Mouse (Mus musculus) forebrain, embryonic 16.5 days (tissue): Measurements from ENCODE around the gene Krt90. TPM values are rescaled to one million over a fixed set of nuclear protein-coding genes. Genes with fewer than 3 reads are reported as not detected.

Experiments
- ATAC-seq: fragments of 200-750 bp; cut with Nextera tagmentation; 2 replicates; pipeline ENCODE4 v1.8.0; 2017; ENCODE audit warnings: mild to moderate bottlenecking, moderate library complexity
- H3K27ac ChIP-seq: fragments of 300-500 bp; sonication (generic); 2 replicates; pipeline ENCODE4 v1.5.1; 2014; ENCODE audit warnings: low read length, control low read depth
- H3K27me3 ChIP-seq: fragments of 300-500 bp; sonication (generic); replicated peaks from 2 replicates; pipeline ENCODE4 v1.6.1; 2014; ENCODE audit warnings: low read length; ENCODE audit not compliant: control insufficient read depth, insufficient read depth
- H3K36me3 ChIP-seq: fragments of 300-500 bp; sonication (generic); 2 replicates; pipeline ENCODE4 v1.6.1; 2014; ENCODE audit not compliant: control insufficient read depth, insufficient read depth
- H3K4me1 ChIP-seq: fragments of 300-500 bp; sonication (generic); replicated peaks from 2 replicates; pipeline ENCODE4 v1.6.1; 2014; ENCODE audit warnings: low read length; ENCODE audit not compliant: control insufficient read depth, insufficient read depth
- H3K4me2 ChIP-seq: fragments of 300-500 bp; sonication (generic); 2 replicates; pipeline ENCODE4 v1.6.1; 2014; ENCODE audit warnings: mild to moderate bottlenecking, low read length, control low read depth
- H3K4me3 ChIP-seq: fragments of 300-500 bp; sonication (generic); replicated peaks from 2 replicates; pipeline ENCODE4 v1.5.1; 2014; ENCODE audit warnings: mild to moderate bottlenecking, low read length, control low read depth
- H3K9ac ChIP-seq: fragments of 300-500 bp; sonication (generic); replicated peaks from 2 replicates; pipeline ENCODE4 v1.6.1; 2014; ENCODE audit warnings: low read depth, low read length, control low read depth
- H3K9me3 ChIP-seq: fragments of 300-500 bp; sonication (generic); 2 replicates; pipeline ENCODE4 v1.6.1; 2016; ENCODE audit warnings: low read length; ENCODE audit not compliant: control insufficient read depth
- WGBS: fragments of 180-500 bp; shearing (Covaris S2); extraction: QIAGEN DNeasy Blood & Tissue Kit; methylation state at CpG from one replicate; pipeline ENCODE4 v1.1.7; 2014; 5-methylcytosine and 5-hydroxymethylcytosine counted together
- polyA plus RNA-seq: library from polyadenylated mRNA; unstranded; fragments of >200 nt; fragmentation: Nextera tagmentation; extraction: Ambion mirVana; gene quantifications from 2 replicates; pipeline ENCODE4 v1.2.1, GENCODE M21; 2015

Gene Krt90
- polyA plus RNA-seq, 1 experiment from 2014 or later: 0.08 TPM

DNA sequence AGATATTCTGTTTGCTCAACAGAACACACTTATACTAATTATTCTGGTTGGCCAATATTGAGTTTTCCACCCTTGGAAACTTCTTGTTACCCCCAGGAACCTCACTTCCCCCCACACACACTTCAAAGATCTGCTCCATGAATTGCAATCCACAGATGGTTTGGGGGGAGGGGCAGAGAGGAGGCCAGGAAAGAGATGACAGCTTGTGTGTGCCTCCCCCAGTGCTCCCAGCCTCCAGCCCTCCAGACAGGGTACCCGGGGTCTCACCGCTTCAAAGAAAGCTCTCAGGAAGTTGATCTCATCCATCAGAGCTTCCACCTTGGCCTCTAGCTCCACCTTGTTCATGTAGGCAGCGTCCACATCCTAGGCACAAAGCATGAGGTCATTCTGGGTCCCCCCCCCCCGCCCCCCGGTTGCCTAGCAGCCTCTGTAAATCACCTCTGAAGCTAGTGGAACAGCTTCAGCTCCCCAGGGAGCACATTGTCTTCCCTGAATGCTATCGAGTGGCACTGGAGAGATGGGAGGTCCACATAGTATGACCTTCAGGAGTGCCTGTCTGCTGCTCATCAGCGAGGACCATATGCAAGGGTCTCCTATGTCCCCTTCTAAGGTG, 4.6 kb downstream of the Krt90 start:
- Histone ChIP-seq H3K27ac (no peak overlapping the region), H3K9ac (no peak overlapping the region), H3K36me3 (no peaks in the 10 kb centered on the region), H3K27me3 (no peaks in the 10 kb centered on the region), H3K9me3 (no peaks in the 10 kb centered on the region), H3K4me1 (0 out of 2 replicates have a peak, but pooled peaks cover 2% of the 10 kb centered on the region), H3K4me2 (no peak overlapping the region), H3K4me3 (no peak overlapping the region)
- no peak for ATAC-seq
- 12% methylated on average over 7 of the region's 7 CpGs for WGBS

DNA sequence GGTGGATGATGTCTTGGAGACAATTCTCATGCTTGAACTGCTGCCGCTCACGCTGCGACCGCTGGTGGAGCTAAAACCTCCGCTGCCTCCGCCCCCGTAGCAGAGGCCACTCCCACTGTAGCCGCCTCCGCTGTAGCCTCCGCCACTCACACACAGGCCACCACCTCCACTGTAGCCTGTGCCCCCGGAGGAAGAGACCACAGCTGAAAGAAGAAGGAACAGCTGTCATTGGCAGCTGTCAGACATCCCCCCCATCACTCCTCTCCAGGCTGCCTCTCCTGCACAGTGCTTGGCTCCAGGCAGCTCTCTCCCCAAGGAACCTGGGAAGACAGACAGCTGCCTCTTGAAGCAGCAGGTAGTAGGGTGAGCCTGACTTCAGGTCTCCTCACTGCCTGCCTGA, 9.6 kb downstream of the Krt90 start:
- H3K9ac ChIP-seq: no peak overlapping the region
- peak overlapping the region; percentile 35 for H3K4me2 ChIP-seq
- H3K36me3 ChIP-seq: no peaks in the 10 kb centered on the region
- ATAC-seq: peak; percentile 72
- no peaks in the 10 kb centered on the region; the same call in 1 of the 2 replicates for H3K27me3 ChIP-seq
- H3K4me3 ChIP-seq: no peak overlapping the region
- no peaks in the 10 kb centered on the region for H3K9me3 ChIP-seq
- WGBS: 0% methylated on average over 11 of the region's 11 CpGs
- H3K27ac ChIP-seq: no peak overlapping the region
- 0 out of 2 replicates have a peak, but pooled peaks cover 2% of the 10 kb centered on the region for H3K4me1 ChIP-seq

DNA sequence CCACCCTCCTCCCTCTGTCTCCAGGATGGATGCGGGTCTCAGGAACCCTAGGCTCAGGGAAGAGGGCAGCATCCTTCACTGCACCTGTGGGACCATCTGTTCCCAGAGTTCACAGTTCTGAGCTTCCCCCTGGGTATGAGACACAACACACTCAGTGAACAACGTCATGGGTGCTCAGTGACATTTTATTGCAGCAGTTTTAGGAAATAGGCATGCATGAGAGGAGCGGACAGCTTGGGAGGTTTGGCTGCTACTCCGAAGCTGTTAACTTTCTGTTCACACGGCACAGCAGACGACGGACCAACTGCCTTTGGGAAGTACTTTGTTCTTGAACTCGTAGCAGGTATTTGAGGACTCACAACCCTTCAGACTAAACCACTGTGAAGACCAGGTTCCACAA, 10.6 kb downstream of the Krt90 start:
- WGBS: 78% methylated on average over 8 of the region's 8 CpGs
- H3K27ac ChIP-seq: no peak overlapping the region
- no peaks in the 10 kb centered on the region for H3K36me3 ChIP-seq
- no peaks in the 10 kb centered on the region for H3K4me1 ChIP-seq
- no peaks in the 10 kb centered on the region for H3K9me3 ChIP-seq
- no peak overlapping the region for H3K4me3 ChIP-seq
- H3K9ac ChIP-seq: no peak overlapping the region
- H3K27me3 ChIP-seq: no peaks in the 10 kb centered on the region; the same call in 1 of the 2 replicates
- ATAC-seq: no peak
- no peak overlapping the region for H3K4me2 ChIP-seq

DNA sequence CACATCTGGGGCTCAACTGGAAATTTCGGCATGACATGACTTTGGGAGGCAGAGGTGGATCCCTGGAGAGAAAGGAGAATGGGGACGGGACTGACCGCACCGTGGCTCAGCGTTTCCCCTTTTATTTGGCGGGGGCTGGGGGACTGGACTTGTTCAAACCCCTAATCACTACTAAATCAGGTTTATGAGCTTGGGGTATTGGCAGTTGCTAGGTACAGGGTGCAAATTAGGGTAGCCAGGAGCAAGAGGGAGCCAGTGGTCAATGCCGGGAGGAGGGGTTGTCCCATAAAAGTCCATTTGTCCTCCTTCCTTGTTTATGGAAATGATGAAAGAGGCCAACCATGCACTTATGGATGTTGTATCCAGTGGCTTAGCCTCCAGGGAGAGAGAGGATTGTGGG, 12.2 kb downstream of the Krt90 start, which contains the start of gene Krt82:
Gene Krt82, minus strand, starts transcription at position 101 of the 400 bp plus-strand sequence.
- WGBS: 71% methylated on average over 7 of the region's 7 CpGs
- Histone ChIP-seq H3K27me3 (no peaks in the 10 kb centered on the region; the same call in 1 of the 2 replicates), H3K4me2 (no peak within 1 kb of the TSS), H3K36me3 (no peaks in the 10 kb centered on the region), H3K4me1 (no peaks in the 10 kb centered on the region), H3K9ac (no peak within 1 kb of the TSS), H3K9me3 (no peaks in the 10 kb centered on the region), H3K27ac (no peak within 1 kb of the TSS), H3K4me3 (no peak within 1 kb of the TSS)
- ATAC-seq: no peak

DNA sequence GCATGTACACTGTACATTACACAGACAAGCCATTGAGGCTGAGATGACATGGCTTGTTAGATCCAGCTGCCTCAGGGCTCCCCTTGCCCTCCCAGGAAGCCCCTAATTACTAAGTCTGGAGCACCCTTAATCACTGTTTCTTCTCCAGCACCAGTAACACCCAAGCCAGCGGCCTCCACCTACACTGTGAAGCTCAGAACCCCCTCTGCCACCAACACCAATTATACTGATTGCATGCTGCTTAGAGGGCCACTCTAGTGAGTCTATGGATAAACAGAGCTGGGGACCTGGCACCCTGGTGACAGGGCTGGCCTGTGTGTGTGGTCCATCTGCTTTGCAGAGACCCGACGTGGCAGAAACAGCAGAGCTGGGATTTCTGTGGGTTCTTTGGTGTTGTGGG, 18.3 kb downstream of the Krt90 start:
- H3K27me3 ChIP-seq: no peaks in the 10 kb centered on the region
- no peak overlapping the region for H3K4me3 ChIP-seq
- no peaks in the 10 kb centered on the region for H3K9me3 ChIP-seq
- no peak for ATAC-seq
- H3K27ac ChIP-seq: no peak overlapping the region
- no peak overlapping the region for H3K9ac ChIP-seq
- H3K4me1 ChIP-seq: no peaks in the 10 kb centered on the region
- H3K4me2 ChIP-seq: no peak overlapping the region
- H3K36me3 ChIP-seq: no peaks in the 10 kb centered on the region
- 52% methylated on average over 3 of the region's 3 CpGs for WGBS

DNA sequence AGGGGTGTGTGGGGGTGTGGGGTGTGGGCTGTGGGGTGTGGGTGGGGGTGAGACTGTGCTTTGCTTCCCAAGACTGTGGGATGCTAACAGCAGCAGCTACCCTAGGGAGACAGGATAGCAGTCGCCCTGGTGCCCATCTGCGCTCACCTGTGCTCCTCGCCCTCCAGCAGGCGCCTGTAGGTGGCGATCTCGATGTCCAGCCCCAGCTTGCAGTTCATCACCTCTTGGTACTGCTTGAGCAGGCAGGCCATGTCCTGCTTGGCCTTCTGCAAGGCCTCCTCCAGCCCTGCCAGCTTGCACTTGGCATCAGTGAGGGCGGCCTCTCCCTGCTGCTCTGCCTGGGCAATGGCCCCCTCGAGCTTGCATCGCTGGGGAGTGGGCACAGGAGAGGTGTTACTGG, 20.2 kb downstream of the Krt90 start:
- H3K9me3 ChIP-seq: no peaks in the 10 kb centered on the region
- no peak for ATAC-seq
- H3K27me3 ChIP-seq: no peaks in the 10 kb centered on the region

DNA sequence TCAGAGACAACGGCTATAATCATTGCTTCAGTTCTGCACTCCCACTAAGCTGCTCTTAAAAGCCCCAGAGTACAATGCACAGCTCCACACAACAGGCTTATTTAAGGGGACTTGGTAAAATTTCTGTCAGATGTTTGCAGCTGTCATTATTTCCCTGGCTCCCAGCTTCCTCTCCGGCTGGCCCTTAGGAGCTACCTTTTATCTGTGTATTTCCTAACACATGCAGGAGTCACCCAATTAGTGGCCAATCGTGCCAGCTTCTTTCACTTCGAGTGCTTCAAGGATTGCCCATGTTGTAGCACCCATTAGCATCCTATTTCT, 24.2 kb downstream of the Krt90 start:
- H3K4me2 ChIP-seq: no peak overlapping the region
- no peaks in the 10 kb centered on the region for H3K9me3 ChIP-seq
- no peaks in the 10 kb centered on the region for H3K36me3 ChIP-seq
- no peaks in the 10 kb centered on the region for H3K4me1 ChIP-seq
- H3K27me3 ChIP-seq: no peaks in the 10 kb centered on the region
- ATAC-seq: no peak
- WGBS: 42% methylated on average over 4 of the region's 4 CpGs
- H3K27ac ChIP-seq: no peak overlapping the region
- H3K9ac ChIP-seq: no peak overlapping the region
- H3K4me3 ChIP-seq: no peak overlapping the region

More for the DNA sequence above, 20.2 kb downstream of the Krt90 start:
- Histone ChIP-seq H3K27ac (no peak overlapping the region), H3K9ac (no peak overlapping the region), H3K4me3 (no peak overlapping the region), H3K4me1 (no peaks in the 10 kb centered on the region), H3K4me2 (no peak overlapping the region), H3K36me3 (no peaks in the 10 kb centered on the region)
- 53% methylated on average over 9 of the region's 9 CpGs for WGBS

DNA sequence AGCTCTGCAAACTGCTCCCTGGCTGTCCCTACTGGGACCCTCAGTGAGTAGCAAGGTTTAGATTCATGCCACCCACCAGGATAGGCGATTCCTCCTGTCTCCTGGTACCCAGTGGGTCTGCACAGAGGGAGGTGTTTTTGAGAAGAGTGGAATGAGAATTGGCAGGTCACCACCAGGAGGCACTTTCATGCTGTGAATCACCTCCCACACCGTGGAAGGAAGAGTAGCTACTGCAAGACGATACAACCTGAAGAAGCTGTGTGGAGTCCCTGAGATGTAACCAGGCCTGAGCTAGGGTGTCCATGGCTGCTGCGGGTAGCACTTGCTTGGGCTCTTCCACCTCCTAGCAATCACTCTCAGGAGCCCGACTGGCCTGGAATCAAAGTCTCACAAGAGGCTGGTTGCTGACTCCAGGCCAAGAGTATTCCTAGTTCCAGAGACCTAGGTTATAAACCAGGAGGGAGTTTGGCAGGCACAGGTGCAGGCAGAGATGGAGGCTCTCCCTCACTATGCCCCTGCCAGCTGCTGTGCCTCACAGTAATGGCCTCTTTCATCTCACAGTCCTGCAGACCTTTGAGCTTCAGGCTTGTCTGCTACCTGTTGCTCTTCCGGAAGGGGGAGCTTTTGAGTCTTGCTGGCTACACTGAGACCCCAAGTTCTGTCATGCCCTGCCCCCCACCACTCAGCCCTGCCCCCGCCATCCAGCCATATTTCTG, 24.7 kb downstream of the Krt90 start:
- Histone ChIP-seq H3K9me3 (no peaks in the 10 kb centered on the region), H3K36me3 (no peaks in the 10 kb centered on the region), H3K4me1 (no peaks in the 10 kb centered on the region), H3K27me3 (no peaks in the 10 kb centered on the region), H3K27ac (no peak overlapping the region), H3K9ac (no peak overlapping the region), H3K4me3 (no peak overlapping the region), H3K4me2 (no peak overlapping the region)
- WGBS: 41% methylated on average over 7 of the region's 7 CpGs
- ATAC-seq: no peak

DNA sequence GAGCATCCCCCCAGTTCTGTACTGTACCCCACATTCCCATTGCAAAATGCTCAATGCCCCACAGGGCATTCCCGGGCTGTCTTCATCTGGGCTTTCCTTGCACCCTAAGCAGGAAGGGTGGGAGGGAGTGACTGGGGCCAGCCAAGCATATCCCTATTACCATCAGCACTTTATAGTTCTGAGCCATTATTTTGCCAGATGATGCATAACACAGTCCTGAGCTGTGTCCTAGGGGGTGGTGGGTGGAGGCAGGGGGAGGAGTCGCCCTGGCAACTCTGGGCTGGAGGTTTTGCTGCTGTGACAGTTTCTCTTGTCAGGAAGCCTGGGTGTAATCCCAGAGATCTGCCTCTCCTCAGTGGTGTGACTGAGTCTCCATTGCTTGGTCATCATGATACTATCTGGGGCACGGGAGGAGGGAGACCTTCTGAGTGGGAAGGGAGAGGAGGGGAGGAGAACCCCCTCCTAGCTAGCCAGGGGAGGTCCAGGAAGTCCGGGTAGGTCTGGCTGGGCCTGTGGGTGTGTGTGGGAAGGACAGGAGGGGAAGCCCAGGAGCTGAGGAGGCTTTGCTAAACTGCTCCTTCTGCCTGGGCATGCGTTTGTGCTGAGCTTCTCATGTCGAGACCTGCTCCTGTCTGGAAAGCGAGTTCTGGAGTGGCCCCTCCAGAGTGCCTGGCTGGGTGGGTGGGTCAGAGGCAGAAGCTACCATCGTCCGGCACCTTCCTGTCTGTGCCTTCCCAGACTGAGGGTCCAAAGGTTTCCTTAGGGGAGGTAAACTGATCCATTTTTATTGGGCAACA, 26.5 kb downstream of the Krt90 start:
- ATAC-seq: no peak
- Histone ChIP-seq H3K4me3 (no peak overlapping the region), H3K27ac (no peak overlapping the region), H3K4me2 (no peak overlapping the region), H3K9ac (no peak overlapping the region), H3K36me3 (no peaks in the 10 kb centered on the region), H3K4me1 (no peaks in the 10 kb centered on the region), H3K9me3 (no peaks in the 10 kb centered on the region), H3K27me3 (no peaks in the 10 kb centered on the region)
- WGBS: 75% methylated on average over 9 of the region's 9 CpGs
